Mouse (Mus musculus): Measurements from ENCODE around the gene Camta1.

DNA sequence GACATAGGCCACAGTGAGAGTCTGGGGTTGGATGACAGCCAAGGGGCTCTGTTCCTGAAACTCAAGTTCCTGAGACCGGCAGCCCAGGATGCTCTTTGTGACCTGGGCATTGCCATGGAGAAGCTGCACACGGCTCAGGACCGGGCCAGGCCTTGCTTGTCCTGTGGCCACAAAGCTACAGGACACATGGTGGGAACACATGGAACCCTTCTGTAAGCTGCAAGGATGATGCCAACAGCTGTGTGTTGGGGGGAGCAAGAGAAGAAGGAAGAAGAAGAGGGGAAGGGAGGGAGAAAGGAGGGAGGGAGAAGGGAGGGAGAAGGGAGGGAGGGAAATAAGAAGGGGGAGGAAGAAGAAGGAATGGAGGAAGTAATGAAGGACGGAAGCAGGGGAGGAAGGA is 645.8 kb downstream of the Camta1 start:
- TF ChIP-seq CTCF (conservative IDR thresholded peaks at IDR 0.05; ENCODE audit: low read length): no peak
- TF ChIP-seq NANOG (IDR thresholded peaks at IDR 0.05; ENCODE audit: borderline replicate concordance, low read length): no peak
